Mouse (Mus musculus) ES-Bruce4 (cell line): ENCODE results near the gene Fam184b. TPM values are rescaled to one million over a fixed set of nuclear protein-coding genes. Genes with fewer than 3 reads are reported as not detected.

Experiments
- H3K27ac ChIP-seq: 2 replicates; pipeline ENCODE4 v1.5.1; 2012; ENCODE audit warnings: low read length, inconsistent platforms; ENCODE audit not compliant: insufficient read depth
- H3K27me3 ChIP-seq: 2 replicates; pipeline ENCODE4 v1.6.1; 2012; ENCODE audit warnings: mild to moderate bottlenecking, low read length, inconsistent platforms; ENCODE audit not compliant: control insufficient read depth, poor library complexity, insufficient read depth, severe bottlenecking
- H3K36me3 ChIP-seq: 2 replicates; pipeline ENCODE4 v1.6.1; 2012; ENCODE audit warnings: inconsistent platforms, mild to moderate bottlenecking, low read length, moderate library complexity; ENCODE audit not compliant: control insufficient read depth, poor library complexity, insufficient read depth, severe bottlenecking
- H3K4me1 ChIP-seq: one replicate; pipeline ENCODE4 v1.8.1; 2011; ENCODE audit warnings: low read length; ENCODE audit not compliant: control insufficient read depth, insufficient read depth
- H3K4me3 ChIP-seq: 2 replicates; pipeline ENCODE4 v1.5.1; 2011; ENCODE audit warnings: low read depth, mild to moderate bottlenecking, low read length
- H3K9ac ChIP-seq: 2 replicates; pipeline ENCODE4 v1.6.1; 2012; ENCODE audit warnings: low read depth, mild to moderate bottlenecking, inconsistent platforms; ENCODE audit not compliant: poor library complexity, severe bottlenecking
- H3K9me3 ChIP-seq: replicated peaks from 2 replicates; pipeline ENCODE4 v1.6.1; 2012; ENCODE audit warnings: mild to moderate bottlenecking, low read length, inconsistent platforms; ENCODE audit not compliant: control insufficient read depth, poor library complexity, insufficient read depth, severe bottlenecking
- CTCF ChIP-seq: IDR thresholded peaks from one replicate; pipeline ENCODE4 v1.8.1; 2011; ENCODE audit warnings: low read depth, low read length
- EP300 ChIP-seq: IDR thresholded peaks from 2 replicates; pipeline ENCODE4 v1.6.1; 2011; ENCODE audit warnings: low read depth, low read length; ENCODE audit not compliant: insufficient read depth
- POLR2A ChIP-seq: IDR thresholded peaks from one replicate; pipeline ENCODE4 v1.8.1; 2011; ENCODE audit warnings: low read length; ENCODE audit not compliant: insufficient read depth
- polyA plus RNA-seq: library from polyadenylated mRNA; stranded (reverse); fragments of >200 nt; gene quantifications from 2 replicates; pipeline ENCODE4 v1.2.4, GENCODE M21; 2011; ENCODE audit warnings: low read depth; ENCODE audit not compliant: missing spikeins, insufficient read depth, insufficient read length

The Fam184b gene
- polyA plus RNA-seq, 1 experiment, result not detected

DNA sequence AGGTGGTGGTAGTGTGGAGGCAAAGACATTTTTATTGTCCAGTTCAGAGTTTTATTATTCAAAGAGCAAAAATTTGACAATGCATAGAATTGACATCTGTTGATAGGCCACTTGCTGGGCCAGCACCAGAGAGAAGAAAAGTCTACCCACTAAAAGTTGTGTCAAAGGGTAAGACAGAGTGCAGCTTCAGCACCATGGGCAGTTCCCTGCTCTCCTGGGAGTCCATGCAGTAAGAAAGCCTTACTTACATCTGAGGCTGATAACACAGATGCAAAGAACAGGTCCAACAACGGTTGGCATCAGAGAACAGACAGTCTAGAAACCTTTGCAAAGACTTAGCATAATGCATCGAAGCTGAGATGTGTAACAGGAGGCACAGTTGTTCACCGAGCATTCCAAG, 109.7 kb downstream of the Fam184b start:
- no peak overlapping the region for H3K9ac ChIP-seq
- H3K27me3 ChIP-seq, result no peaks in the 10 kb centered on the region
- H3K36me3 ChIP-seq, result peaks cover 23% of the 10 kb centered on the region
- no peak for TF ChIP-seq POLR2A
- TF ChIP-seq EP300, result no peak
- TF ChIP-seq CTCF, result no peak
- no peak overlapping the region for H3K4me3 ChIP-seq
- no peaks in the 10 kb centered on the region for H3K4me1 ChIP-seq
- H3K9me3 ChIP-seq, result no peaks in the 10 kb centered on the region
- no peak overlapping the region for H3K27ac ChIP-seq

DNA sequence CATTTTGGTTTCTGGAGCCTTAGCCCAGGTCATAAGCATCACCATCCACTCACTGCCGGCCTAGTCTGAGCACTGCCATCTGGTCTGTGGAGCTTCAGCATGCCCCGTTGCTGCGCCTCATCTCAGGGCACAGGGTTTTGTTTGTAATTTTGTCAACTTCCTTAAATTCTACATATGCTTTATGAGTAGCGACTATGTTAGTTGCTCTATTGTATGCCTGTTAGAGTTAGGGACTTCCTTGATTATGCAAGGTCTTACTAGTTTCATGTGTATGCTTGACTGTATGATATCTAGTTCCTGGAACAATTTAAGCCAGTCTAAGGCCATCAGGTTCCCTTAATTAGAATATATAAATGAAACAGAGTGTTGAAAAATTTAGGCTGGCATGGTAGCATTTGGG, 113.1 kb downstream of the Fam184b start:
- Histone ChIP-seq H3K9me3 (no peaks in the 10 kb centered on the region), H3K4me3 (no peak overlapping the region), H3K27me3 (no peaks in the 10 kb centered on the region), H3K4me1 (no peaks in the 10 kb centered on the region), H3K27ac (no peak overlapping the region), H3K9ac (no peak overlapping the region), H3K36me3 (peaks cover 38% of the 10 kb centered on the region)
- no peak for TF ChIP-seq EP300
- no peak for TF ChIP-seq POLR2A
- TF ChIP-seq CTCF, result no peak

DNA sequence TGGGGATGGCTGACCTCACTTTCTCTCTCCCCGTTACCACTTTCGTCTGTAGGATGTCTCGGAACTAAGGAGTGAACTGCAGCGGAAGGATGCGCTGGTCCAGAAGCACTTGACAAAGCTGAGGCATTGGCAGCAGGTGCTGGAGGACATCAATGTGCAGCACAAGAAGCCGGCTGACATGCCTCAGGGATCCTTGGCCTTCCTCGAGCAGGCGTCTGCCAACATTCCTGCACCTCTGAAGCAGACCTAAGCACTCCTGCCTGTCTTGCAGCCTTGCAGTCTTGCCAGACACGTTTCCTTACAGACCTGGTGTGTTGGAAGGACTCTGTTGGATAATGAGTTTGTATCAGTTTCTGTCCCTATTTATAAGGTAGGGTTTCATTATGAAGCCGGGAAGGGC, 114.3 kb downstream of the Fam184b start:
- Histone ChIP-seq H3K27ac (no peak overlapping the region), H3K9ac (no peak overlapping the region), H3K9me3 (no peaks in the 10 kb centered on the region), H3K36me3 (peaks cover 38% of the 10 kb centered on the region), H3K27me3 (no peaks in the 10 kb centered on the region), H3K4me1 (no peaks in the 10 kb centered on the region), H3K4me3 (no peak overlapping the region)
- TF ChIP-seq POLR2A, result no peak
- no peak for TF ChIP-seq EP300
- TF ChIP-seq CTCF, result no peak

DNA sequence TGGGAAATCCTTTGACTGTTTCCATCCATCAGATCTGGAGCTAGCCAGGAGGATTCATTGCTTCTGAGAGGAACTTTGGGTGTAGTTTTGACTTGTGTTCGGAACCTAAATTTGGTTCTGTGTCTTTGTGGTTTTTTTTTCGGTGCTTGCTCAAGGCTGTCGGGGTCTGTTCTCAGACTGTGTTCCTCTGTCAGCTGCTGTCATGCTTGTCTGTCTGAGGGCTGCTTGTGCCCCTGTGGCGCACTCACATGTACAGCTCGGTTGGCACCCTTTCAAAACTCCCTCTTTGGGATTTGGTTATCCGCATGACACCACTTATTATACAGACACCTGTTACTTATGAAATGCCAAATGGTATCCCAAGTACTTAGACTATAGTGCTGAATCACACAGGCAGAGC, 117.8 kb downstream of the Fam184b start:
- no peak overlapping the region for H3K4me3 ChIP-seq
- no peaks in the 10 kb centered on the region for H3K27me3 ChIP-seq
- H3K9ac ChIP-seq, result no peak overlapping the region
- no peak overlapping the region for H3K27ac ChIP-seq
- no peaks in the 10 kb centered on the region for H3K9me3 ChIP-seq
- TF ChIP-seq POLR2A, result no peak
- TF ChIP-seq EP300, result no peak
- no peak for TF ChIP-seq CTCF
- no peaks in the 10 kb centered on the region for H3K4me1 ChIP-seq
- H3K36me3 ChIP-seq, result peaks cover 27% of the 10 kb centered on the region

DNA sequence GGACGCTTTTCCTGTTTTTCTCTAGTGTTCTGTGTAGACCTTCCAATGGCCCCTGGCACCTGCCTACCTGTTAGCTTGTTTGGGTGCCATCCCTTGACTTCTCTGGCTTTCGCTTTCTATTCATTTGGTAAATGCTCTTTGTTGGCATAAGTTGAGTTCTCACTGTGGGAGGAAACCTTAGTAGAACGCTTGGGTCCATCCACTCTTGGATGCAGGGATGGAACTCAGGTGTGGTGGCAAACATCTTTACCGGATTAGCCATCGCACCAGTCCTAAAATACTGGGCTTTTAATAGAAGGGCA, 118.7 kb downstream of the Fam184b start:
- no peaks in the 10 kb centered on the region for H3K9me3 ChIP-seq
- H3K27me3 ChIP-seq, result no peaks in the 10 kb centered on the region
- TF ChIP-seq EP300 (no peak), POLR2A (no peak), CTCF (no peak)
- no peaks in the 10 kb centered on the region for H3K4me1 ChIP-seq
- H3K4me3 ChIP-seq, result peak overlapping the region; percentile 98
- H3K36me3 ChIP-seq, result peaks cover 27% of the 10 kb centered on the region
- no peak overlapping the region for H3K27ac ChIP-seq
- peak overlapping the region; percentile 87 for H3K9ac ChIP-seq

DNA sequence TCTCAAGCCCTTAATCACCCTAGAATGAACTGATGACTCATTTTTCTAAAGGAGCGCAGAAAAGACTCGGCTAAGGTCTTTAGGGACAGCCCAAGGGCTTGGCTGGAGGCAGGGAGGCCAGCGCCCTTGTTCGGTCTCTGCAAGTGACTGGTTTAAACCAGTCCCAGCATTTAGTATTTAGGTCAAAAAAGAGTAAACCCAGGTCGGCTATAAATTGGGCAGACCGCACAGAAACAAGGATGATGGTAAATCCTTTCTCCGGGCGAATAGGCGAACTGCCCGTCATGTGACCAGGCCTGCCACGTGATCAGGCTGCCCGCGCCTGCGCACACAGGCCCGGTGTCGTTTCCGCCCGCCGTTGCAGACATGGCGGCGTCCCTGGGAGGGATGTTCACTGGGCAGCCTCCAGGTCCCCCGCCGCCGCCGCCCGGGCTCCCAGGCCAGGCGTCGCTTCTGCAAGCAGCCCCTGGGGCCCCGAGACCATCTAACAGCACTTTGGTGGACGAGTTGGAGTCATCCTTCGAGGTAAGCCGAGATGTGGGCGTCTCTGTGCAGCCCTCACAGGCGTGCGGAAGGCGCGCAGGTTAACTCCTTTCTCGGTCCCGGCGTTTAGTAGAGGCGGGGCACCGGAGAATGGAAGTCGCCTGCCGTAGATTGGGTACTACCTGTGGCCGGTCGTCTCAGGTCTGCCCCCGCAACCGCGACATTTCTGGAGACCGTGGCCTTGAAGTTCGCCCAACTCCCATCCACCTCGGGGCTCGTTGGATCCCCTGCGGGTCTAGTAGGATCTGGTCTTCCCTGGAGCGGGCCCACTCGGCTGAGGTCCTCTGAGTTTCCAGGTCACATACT, 119.2 kb downstream of the Fam184b start, which contains the start of gene Med28:
Med28 (plus strand) TSS at position 270 of the 849 bp plus-strand sequence.
- Histone ChIP-seq H3K9ac (peak within 1 kb of the TSS; percentile 87), H3K27me3 (no peaks in the 10 kb centered on the region), H3K36me3 (peaks cover 25% of the 10 kb centered on the region), H3K4me1 (no peaks in the 10 kb centered on the region), H3K9me3 (no peaks in the 10 kb centered on the region), H3K27ac (peak within 1 kb of the TSS; percentile 33), H3K4me3 (peak within 1 kb of the TSS; percentile 98)
- TF ChIP-seq POLR2A (no peak), EP300 (0 out of 2 replicates have a peak, but pooled peaks have one; percentile 23)
